Mouse (Mus musculus): ENCODE measurements around the gene Rpl41. TPM values are rescaled to one million over a fixed set of nuclear protein-coding genes. Genes with fewer than 3 reads are reported as not detected.

The Rpl41 gene
- total RNA-seq, 1 experiment = 5,552 TPM

GRCm38 (mm10) chr10:128525671-128526308, 23.3 kb downstream of the Rpl41 start, which contains the start of gene Esyt1:
Gene Esyt1 (minus strand): TSS chr10:128525871.
- in situ Hi-C loops (cut with MboI; ENCODE audit: low sequenced_read_pairs in 2 of 2, unreplicated experiment in 2 of 2) = no loop called here
- H3K4me3 ChIP-seq (ENCODE audit: insufficient read depth in 1 of 2, low read depth in 1 of 2, low read length in 2 of 2, poor library complexity in 1 of 2, severe bottlenecking in 1 of 2) = peak within 1 kb of the TSS; percentile 87 to 89
- peaks cover 0 to 3% of the 10 kb centered on the region in 2 experiments; a peak in 1 of 4 replicates for H3K4me1 ChIP-seq (ENCODE audit: control insufficient read depth in 2 of 2, insufficient read depth in 2 of 2, low read length in 2 of 2, poor library complexity in 1 of 2)
- TF ChIP-seq ZC3H11A (IDR thresholded peaks at IDR 0.05; ENCODE audit: borderline replicate concordance, low read depth, low read length) = no peak
- no peak for TF ChIP-seq CHD2 (IDR thresholded peaks at IDR 0.05; ENCODE audit: low read depth, low read length)
- TF ChIP-seq MAFK (IDR thresholded peaks at IDR 0.05; ENCODE audit: insufficient read depth, low read depth, low read length) = no peak
- TF ChIP-seq ZNF384 (IDR thresholded peaks at IDR 0.05; ENCODE audit: low read depth, low read length) = no peak
- TF ChIP-seq HCFC1 (IDR thresholded peaks at IDR 0.05; ENCODE audit: borderline replicate concordance, insufficient read depth, low read length) = no peak
- H3K9ac ChIP-seq (ENCODE audit: insufficient read depth, low read depth, low read length, poor library complexity, severe bottlenecking) = peak within 1 kb of the TSS; percentile 77
- DNase-seq (ENCODE audit: low read depth, low spot score) = peak; percentile 98
- no peak within 1 kb of the TSS; the same call in 1 of the 2 replicates for H3K27ac ChIP-seq (ENCODE audit: insufficient read depth, low read depth, low read length, poor library complexity, severe bottlenecking)
- H3K9me3 ChIP-seq (ENCODE audit: control insufficient read depth, insufficient read depth, low read depth, low read length) = no peaks in the 10 kb centered on the region
- H3K36me3 ChIP-seq (ENCODE audit: control insufficient read depth, insufficient read depth, low read length, poor library complexity, severe bottlenecking) = peaks cover 7% of the 10 kb centered on the region; the same call in 1 of the 2 replicates

- H3K36me3 ChIP-seq (ENCODE audit: control insufficient read depth, insufficient read depth, low read length, poor library complexity, severe bottlenecking) = peaks cover 13% of the 10 kb centered on the region; the same call in 1 of the 2 replicates
- H3K27ac ChIP-seq (ENCODE audit: insufficient read depth, low read depth, low read length, poor library complexity, severe bottlenecking) = no peak overlapping the region; the same call in 1 of the 2 replicates
Measured at GRCm38 (mm10) chr10:128524732-128525662, 24.1 kb downstream of the Rpl41 start.

GRCm38 (mm10) chr10:128524111-128524731, 24.9 kb downstream of the Rpl41 start:
- Histone ChIP-seq H3K4me3 (ENCODE audit: insufficient read depth in 1 of 2, low read depth in 1 of 2, low read length in 2 of 2, poor library complexity in 1 of 2, severe bottlenecking in 1 of 2) (peak overlapping the region; percentile 87 to 89), H3K9ac (ENCODE audit: insufficient read depth, low read depth, low read length, poor library complexity, severe bottlenecking) (peak overlapping the region; percentile 77; the same call in 1 of the 2 replicates), H3K36me3 (ENCODE audit: control insufficient read depth, insufficient read depth, low read length, poor library complexity, severe bottlenecking) (peaks cover 18% of the 10 kb centered on the region; the same call in 1 of the 2 replicates), H3K4me1 (ENCODE audit: control insufficient read depth in 2 of 2, insufficient read depth in 2 of 2, low read length in 2 of 2, poor library complexity in 1 of 2) (peaks cover 0 to 3% of the 10 kb centered on the region in 2 experiments; a peak in 1 of 4 replicates), H3K27ac (ENCODE audit: insufficient read depth, low read depth, low read length, poor library complexity, severe bottlenecking) (no peak overlapping the region), H3K9me3 (ENCODE audit: control insufficient read depth, insufficient read depth, low read depth, low read length) (no peaks in the 10 kb centered on the region)
- TF ChIP-seq ZC3H11A (IDR thresholded peaks at IDR 0.05; ENCODE audit: borderline replicate concordance, low read depth, low read length) (no peak), CHD2 (IDR thresholded peaks at IDR 0.05; ENCODE audit: low read depth, low read length) (no peak), ZNF384 (IDR thresholded peaks at IDR 0.05; ENCODE audit: low read depth, low read length) (no peak), MAFK (IDR thresholded peaks at IDR 0.05; ENCODE audit: insufficient read depth, low read depth, low read length) (no peak), HCFC1 (IDR thresholded peaks at IDR 0.05; ENCODE audit: borderline replicate concordance, insufficient read depth, low read length) (no peak)
- in situ Hi-C loops (cut with MboI; ENCODE audit: low sequenced_read_pairs in 2 of 2, unreplicated experiment in 2 of 2) = no loop called here
- no peak for DNase-seq (ENCODE audit: low read depth, low spot score)

More at GRCm38 (mm10) chr10:128524732-128525662, 24.1 kb downstream of the Rpl41 start:
- Histone ChIP-seq H3K9ac (ENCODE audit: insufficient read depth, low read depth, low read length, poor library complexity, severe bottlenecking) (peak overlapping the region; percentile 77), H3K4me1 (ENCODE audit: control insufficient read depth in 2 of 2, insufficient read depth in 2 of 2, low read length in 2 of 2, poor library complexity in 1 of 2) (peaks cover 0 to 3% of the 10 kb centered on the region in 2 experiments; a peak in 1 of 4 replicates), H3K9me3 (ENCODE audit: control insufficient read depth, insufficient read depth, low read depth, low read length) (no peaks in the 10 kb centered on the region), H3K4me3 (ENCODE audit: insufficient read depth in 1 of 2, low read depth in 1 of 2, low read length in 2 of 2, poor library complexity in 1 of 2, severe bottlenecking in 1 of 2) (peak overlapping the region; percentile 87 to 89)
- TF ChIP-seq HCFC1 (IDR thresholded peaks at IDR 0.05; ENCODE audit: borderline replicate concordance, insufficient read depth, low read length) = no peak
- TF ChIP-seq MAFK (IDR thresholded peaks at IDR 0.05; ENCODE audit: insufficient read depth, low read depth, low read length) = no peak
- no peak for TF ChIP-seq ZNF384 (IDR thresholded peaks at IDR 0.05; ENCODE audit: low read depth, low read length)
- no peak for TF ChIP-seq CHD2 (IDR thresholded peaks at IDR 0.05; ENCODE audit: low read depth, low read length)
- TF ChIP-seq ZC3H11A (IDR thresholded peaks at IDR 0.05; ENCODE audit: borderline replicate concordance, low read depth, low read length) = no peak
- no peak for DNase-seq (ENCODE audit: low read depth, low spot score)
- in situ Hi-C loops (cut with MboI; ENCODE audit: low sequenced_read_pairs in 2 of 2, unreplicated experiment in 2 of 2) = no loop called here

GRCm38 (mm10) chr10:128522351-128522750, 26.8 kb downstream of the Rpl41 start:
- Histone ChIP-seq H3K4me1 (ENCODE audit: control insufficient read depth in 2 of 2, insufficient read depth in 2 of 2, low read length in 2 of 2, poor library complexity in 1 of 2) (peaks cover 3% of the 10 kb centered on the region in 2 experiments; a peak in 2 of 4 replicates), H3K36me3 (ENCODE audit: control insufficient read depth, insufficient read depth, low read length, poor library complexity, severe bottlenecking) (peaks cover 21% of the 10 kb centered on the region), H3K4me3 (ENCODE audit: insufficient read depth in 1 of 2, low read depth in 1 of 2, low read length in 2 of 2, poor library complexity in 1 of 2, severe bottlenecking in 1 of 2) (no peak overlapping the region), H3K27ac (ENCODE audit: insufficient read depth, low read depth, low read length, poor library complexity, severe bottlenecking) (no peak overlapping the region), H3K9me3 (ENCODE audit: control insufficient read depth, insufficient read depth, low read depth, low read length) (no peaks in the 10 kb centered on the region), H3K9ac (ENCODE audit: insufficient read depth, low read depth, low read length, poor library complexity, severe bottlenecking) (no peak overlapping the region)
- TF ChIP-seq ZNF384 (IDR thresholded peaks at IDR 0.05; ENCODE audit: low read depth, low read length) (no peak), CHD2 (IDR thresholded peaks at IDR 0.05; ENCODE audit: low read depth, low read length) (no peak), ZC3H11A (IDR thresholded peaks at IDR 0.05; ENCODE audit: borderline replicate concordance, low read depth, low read length) (no peak), MAFK (IDR thresholded peaks at IDR 0.05; ENCODE audit: insufficient read depth, low read depth, low read length) (no peak), HCFC1 (IDR thresholded peaks at IDR 0.05; ENCODE audit: borderline replicate concordance, insufficient read depth, low read length) (no peak)
- in situ Hi-C loops (cut with MboI; ENCODE audit: low sequenced_read_pairs in 2 of 2, unreplicated experiment in 2 of 2) = no loop called here
- no peak for DNase-seq (ENCODE audit: low read depth, low spot score)
